Mouse (Mus musculus) midbrain, embryonic 13.5 days (tissue): ENCODE data around the gene Icos. TPM values are rescaled to one million over a fixed set of nuclear protein-coding genes. Genes with fewer than 3 reads are reported as not detected.

Experiments used
- ATAC-seq: fragments of 200-750 bp; cut with Nextera tagmentation; 2 replicates; pipeline ENCODE4 v1.8.0; 2017; ENCODE audit warnings: mild to moderate bottlenecking, moderate TSS enrichment, moderate library complexity
- H3K27ac ChIP-seq: fragments of 300-500 bp; sonication (generic); 2 replicates; pipeline ENCODE4 v1.5.1; 2015; ENCODE audit warnings: inconsistent platforms, mild to moderate bottlenecking, moderate library complexity
- H3K27me3 ChIP-seq: fragments of 300-500 bp; sonication (generic); 2 replicates; pipeline ENCODE4 v1.6.1; 2015; ENCODE audit warnings: mild to moderate bottlenecking, inconsistent platforms
- H3K36me3 ChIP-seq: fragments of 300-500 bp; sonication (generic); 2 replicates; pipeline ENCODE4 v1.6.1; 2015; ENCODE audit warnings: mild to moderate bottlenecking, inconsistent platforms
- H3K4me1 ChIP-seq: fragments of 300-500 bp; sonication (generic); replicated peaks from 2 replicates; pipeline ENCODE4 v1.6.1; 2015; ENCODE audit warnings: inconsistent platforms
- H3K4me2 ChIP-seq: fragments of 300-500 bp; sonication (generic); replicated peaks from 2 replicates; pipeline ENCODE4 v1.6.1; 2015; ENCODE audit warnings: moderate library complexity, mild to moderate bottlenecking, inconsistent platforms
- H3K4me3 ChIP-seq: fragments of 300-500 bp; sonication (generic); replicated peaks from 2 replicates; pipeline ENCODE4 v1.5.1; 2015; ENCODE audit warnings: mild to moderate bottlenecking, inconsistent platforms
- H3K9ac ChIP-seq: fragments of 300-500 bp; sonication (generic); replicated peaks from 2 replicates; pipeline ENCODE4 v1.6.1; 2015; ENCODE audit warnings: mild to moderate bottlenecking, inconsistent platforms
- H3K9me3 ChIP-seq: fragments of 300-500 bp; sonication (generic); 2 replicates; pipeline ENCODE4 v1.6.1; 2016; ENCODE audit warnings: mild to moderate bottlenecking, inconsistent platforms
- WGBS: fragments of 180-500 bp; shearing (Covaris S2); methylation state at CpG from one replicate; pipeline ENCODE4 v1.1.7; 2015; 5-methylcytosine and 5-hydroxymethylcytosine counted together
- polyA plus RNA-seq: library from polyadenylated mRNA; unstranded; fragments of >200 nt; fragmentation: Nextera tagmentation; extraction: Ambion mirVana; gene quantifications from 2 replicates; pipeline ENCODE4 v1.2.1, GENCODE M21; 2015

Icos gene
- polyA plus RNA-seq, 1 experiment from 2014 or later: 0.09 TPM

- no peak for ATAC-seq
- H3K27me3 ChIP-seq: no peaks in the 10 kb centered on the region
- WGBS: 92% methylated on average over 1 of the region's 1 CpGs
- H3K9ac ChIP-seq: no peak overlapping the region
- H3K27ac ChIP-seq: no peak overlapping the region
- H3K4me2 ChIP-seq: no peak overlapping the region
- no peaks in the 10 kb centered on the region for H3K4me1 ChIP-seq
- H3K4me3 ChIP-seq: no peak overlapping the region
- no peaks in the 10 kb centered on the region for H3K36me3 ChIP-seq
- no peaks in the 10 kb centered on the region for H3K9me3 ChIP-seq
These were observed 6.9 kb upstream of the Icos start for GRCm38 (mm10) chr1:60970846-60971245.

GRCm38 (mm10) chr1:60974221-60974620 lies 3.5 kb upstream of the Icos start:
- Histone ChIP-seq H3K4me1 (no peaks in the 10 kb centered on the region), H3K9ac (no peak overlapping the region), H3K4me3 (no peak overlapping the region), H3K36me3 (no peaks in the 10 kb centered on the region), H3K9me3 (no peaks in the 10 kb centered on the region), H3K27ac (no peak overlapping the region), H3K27me3 (no peaks in the 10 kb centered on the region), H3K4me2 (no peak overlapping the region)
- WGBS: 85% methylated on average over 3 of the region's 3 CpGs
- no peak for ATAC-seq

GRCm38 (mm10) chr1:60975646-60976294 lies 2.0 kb upstream of the Icos start:
- ATAC-seq: no peak

GRCm38 (mm10) chr1:60979126-60979842 lies 1.6 kb downstream of the Icos start:
- WGBS: 47% methylated on average over 7 of the region's 7 CpGs

More at GRCm38 (mm10) chr1:60975646-60976294, 2.0 kb upstream of the Icos start:
- Histone ChIP-seq H3K9ac (no peak overlapping the region), H3K4me3 (no peak overlapping the region), H3K4me2 (no peak overlapping the region), H3K27ac (no peak overlapping the region), H3K36me3 (no peaks in the 10 kb centered on the region), H3K9me3 (no peaks in the 10 kb centered on the region), H3K4me1 (no peaks in the 10 kb centered on the region), H3K27me3 (no peaks in the 10 kb centered on the region)
- WGBS: 92% methylated on average over 5 of the region's 5 CpGs

GRCm38 (mm10) chr1:60979843-60980235 lies 2.1 kb downstream of the Icos start:
- no peak overlapping the region for H3K9ac ChIP-seq
- H3K9me3 ChIP-seq: no peaks in the 10 kb centered on the region
- H3K4me3 ChIP-seq: no peak overlapping the region
- no peaks in the 10 kb centered on the region for H3K36me3 ChIP-seq
- H3K27ac ChIP-seq: no peak overlapping the region
- H3K4me2 ChIP-seq: no peak overlapping the region
- H3K4me1 ChIP-seq: peaks cover under 1% of the 10 kb centered on the region; the same call in 1 of the 2 replicates
- no peak for ATAC-seq
- 85% methylated on average over 2 of the region's 2 CpGs for WGBS
- no peaks in the 10 kb centered on the region for H3K27me3 ChIP-seq

More at GRCm38 (mm10) chr1:60979126-60979842, 1.6 kb downstream of the Icos start:
- Histone ChIP-seq H3K4me1 (no peaks in the 10 kb centered on the region), H3K4me3 (no peak overlapping the region), H3K9ac (no peak overlapping the region), H3K27me3 (no peaks in the 10 kb centered on the region), H3K4me2 (no peak overlapping the region), H3K36me3 (no peaks in the 10 kb centered on the region), H3K9me3 (no peaks in the 10 kb centered on the region), H3K27ac (no peak overlapping the region)
- ATAC-seq: no peak

- no peak overlapping the region for H3K9ac ChIP-seq
- no peak for ATAC-seq
- H3K4me2 ChIP-seq: no peak overlapping the region
- H3K4me3 ChIP-seq: no peak overlapping the region
- H3K27me3 ChIP-seq: no peaks in the 10 kb centered on the region
- H3K27ac ChIP-seq: no peak overlapping the region
- H3K9me3 ChIP-seq: no peaks in the 10 kb centered on the region
- WGBS: 54% methylated on average over 2 of the region's 2 CpGs
- no peaks in the 10 kb centered on the region for H3K36me3 ChIP-seq
- peaks cover 4% of the 10 kb centered on the region; the same call in 1 of the 2 replicates for H3K4me1 ChIP-seq
These were observed 7.3 kb downstream of the Icos start for GRCm38 (mm10) chr1:60985075-60985474.

GRCm38 (mm10) chr1:60986141-60986540 lies 8.4 kb downstream of the Icos start:
- Histone ChIP-seq H3K27ac (no peak overlapping the region), H3K4me1 (peaks cover 4% of the 10 kb centered on the region; the same call in 1 of the 2 replicates), H3K9ac (no peak overlapping the region), H3K27me3 (no peaks in the 10 kb centered on the region), H3K4me3 (no peak overlapping the region), H3K4me2 (no peak overlapping the region), H3K9me3 (no peaks in the 10 kb centered on the region), H3K36me3 (no peaks in the 10 kb centered on the region)
- 83% methylated on average over 5 of the region's 5 CpGs for WGBS
- ATAC-seq: no peak

GRCm38 (mm10) chr1:60989086-60989485 lies 11.4 kb downstream of the Icos start:
- ATAC-seq: no peak
- H3K27me3 ChIP-seq: no peaks in the 10 kb centered on the region
- WGBS: 80% methylated on average over 5 of the region's 5 CpGs
- no peaks in the 10 kb centered on the region for H3K36me3 ChIP-seq
- H3K27ac ChIP-seq: no peak overlapping the region
- no peak overlapping the region for H3K4me3 ChIP-seq
- H3K9me3 ChIP-seq: no peaks in the 10 kb centered on the region
- no peak overlapping the region for H3K9ac ChIP-seq
- no peak overlapping the region for H3K4me2 ChIP-seq
- H3K4me1 ChIP-seq: peaks cover 4% of the 10 kb centered on the region; the same call in 1 of the 2 replicates

GRCm38 (mm10) chr1:60990305-60990704 lies 12.6 kb downstream of the Icos start:
- no peaks in the 10 kb centered on the region for H3K27me3 ChIP-seq
- H3K4me2 ChIP-seq: no peak overlapping the region

GRCm38 (mm10) chr1:60998008-60998557 lies 20.4 kb downstream of the Icos start:
- Histone ChIP-seq H3K4me2 (no peak overlapping the region), H3K36me3 (no peaks in the 10 kb centered on the region), H3K27ac (no peak overlapping the region), H3K4me3 (no peak overlapping the region), H3K9me3 (no peaks in the 10 kb centered on the region), H3K27me3 (no peaks in the 10 kb centered on the region), H3K9ac (no peak overlapping the region), H3K4me1 (no peaks in the 10 kb centered on the region; the same call in 1 of the 2 replicates)
- ATAC-seq: no peak
- WGBS: 94% methylated on average over 3 of the region's 3 CpGs

More at GRCm38 (mm10) chr1:60990305-60990704, 12.6 kb downstream of the Icos start:
- ATAC-seq: no peak
- Histone ChIP-seq H3K36me3 (no peaks in the 10 kb centered on the region), H3K4me3 (no peak overlapping the region), H3K9me3 (no peaks in the 10 kb centered on the region), H3K27ac (no peak overlapping the region), H3K9ac (no peak overlapping the region), H3K4me1 (no peaks in the 10 kb centered on the region)
- 66% methylated on average over 8 of the region's 8 CpGs for WGBS

- H3K27me3 ChIP-seq: no peaks in the 10 kb centered on the region
- H3K4me3 ChIP-seq: no peak overlapping the region
- no peaks in the 10 kb centered on the region for H3K9me3 ChIP-seq
- WGBS: 51% methylated on average over 2 of the region's 2 CpGs
- H3K4me1 ChIP-seq: no peaks in the 10 kb centered on the region; the same call in 1 of the 2 replicates
- ATAC-seq: no peak
- no peaks in the 10 kb centered on the region for H3K36me3 ChIP-seq
- no peak overlapping the region for H3K9ac ChIP-seq
- no peak overlapping the region for H3K27ac ChIP-seq
- H3K4me2 ChIP-seq: no peak overlapping the region
These were observed 21.0 kb downstream of the Icos start for GRCm38 (mm10) chr1:60998689-60999088.

- 86% methylated on average over 7 of the region's 7 CpGs for WGBS
- no peak for ATAC-seq
- no peak overlapping the region for H3K27ac ChIP-seq
- no peak overlapping the region for H3K9ac ChIP-seq
- no peaks in the 10 kb centered on the region for H3K27me3 ChIP-seq
- no peak overlapping the region for H3K4me3 ChIP-seq
- peaks cover 7% of the 10 kb centered on the region; the same call in 1 of the 2 replicates for H3K4me1 ChIP-seq
- H3K4me2 ChIP-seq: no peak overlapping the region
- no peaks in the 10 kb centered on the region for H3K9me3 ChIP-seq
- no peaks in the 10 kb centered on the region for H3K36me3 ChIP-seq
These were observed 24.1 kb downstream of the Icos start for GRCm38 (mm10) chr1:61001786-61002354.
